Mouse (Mus musculus) small intestine, adult 2 months (tissue): ENCODE results near the gene Anxa5. TPM values are rescaled to one million over a fixed set of nuclear protein-coding genes. Genes with fewer than 3 reads are reported as not detected.
A peak's percentile ranks its signal among the peaks of the same experiment; 100 is the strongest.

Experiments used
- H3K27ac ChIP-seq: fragments of 200-500 bp; 2 replicates; pipeline ENCODE4 v1.5.1; 2012; ENCODE audit warnings: low read depth, low read length, control low read depth, inconsistent platforms; ENCODE audit not compliant: insufficient read depth
- H3K27me3 ChIP-seq: fragments of 200-500 bp; 2 replicates; pipeline ENCODE4 v1.6.1; 2012; ENCODE audit warnings: mild to moderate bottlenecking, moderate library complexity, low read length, inconsistent platforms; ENCODE audit not compliant: control insufficient read depth, insufficient read depth
- H3K36me3 ChIP-seq: fragments of 200-500 bp; 2 replicates; pipeline ENCODE4 v1.6.1; 2012; ENCODE audit warnings: mild to moderate bottlenecking, low read length, control low read depth, inconsistent platforms; ENCODE audit not compliant: control insufficient read depth, insufficient read depth
- H3K4me1 ChIP-seq: fragments of 200-500 bp; 2 replicates; pipeline ENCODE4 v1.6.1; 2012; ENCODE audit warnings: low read length, inconsistent platforms, mixed read lengths; ENCODE audit not compliant: control insufficient read depth, insufficient read depth, insufficient read length
- H3K4me3 ChIP-seq: fragments of 200-500 bp; 2 replicates; pipeline ENCODE4 v1.5.1; 2012; ENCODE audit warnings: low read depth, mild to moderate bottlenecking, control low read depth, inconsistent platforms, low read length, moderate library complexity
- CTCF ChIP-seq: fragments of 200-500 bp; IDR thresholded peaks from 2 replicates; pipeline ENCODE4 v1.5.1; 2012; ENCODE audit warnings: low read depth, mild to moderate bottlenecking, control low read depth, inconsistent platforms, low read length, moderate library complexity, mixed read lengths; ENCODE audit not compliant: insufficient replicate concordance, insufficient read length; ENCODE audit errors: extremely low read depth
- POLR2A ChIP-seq: fragments of 200-500 bp; IDR thresholded peaks from 2 replicates; pipeline ENCODE4 v1.6.1; 2012; ENCODE audit warnings: low read depth, mild to moderate bottlenecking, control low read depth, inconsistent platforms, low read length, moderate library complexity
- WGBS: fragments of 180-500 bp; shearing (Covaris S2); methylation state at CpG from one replicate; pipeline ENCODE4 v1.1.7; 2018; 5-methylcytosine and 5-hydroxymethylcytosine counted together
- polyA plus RNA-seq: library from polyadenylated mRNA; depleted of rRNA; stranded (reverse); fragments of >200 nt; gene quantifications from 2 replicates; pipeline ENCODE4 v1.2.3, GENCODE M21; 2012

The Anxa5 gene
- polyA plus RNA-seq, 1 experiment, result 122 TPM

- Histone ChIP-seq H3K4me1 (no peaks in the 10 kb centered on the region), H3K4me3 (no peak overlapping the region), H3K27ac (no peak overlapping the region), H3K36me3 (no peaks in the 10 kb centered on the region), H3K27me3 (no peaks in the 10 kb centered on the region)
- WGBS, result 8% methylated on average over 6 of the region's 6 CpGs
- TF ChIP-seq CTCF, result peak; percentile 94
- no peak for TF ChIP-seq POLR2A
Observed at GRCm38 (mm10) chr3:36495436-36495835, 19.7 kb upstream of the Anxa5 start.

DNA sequence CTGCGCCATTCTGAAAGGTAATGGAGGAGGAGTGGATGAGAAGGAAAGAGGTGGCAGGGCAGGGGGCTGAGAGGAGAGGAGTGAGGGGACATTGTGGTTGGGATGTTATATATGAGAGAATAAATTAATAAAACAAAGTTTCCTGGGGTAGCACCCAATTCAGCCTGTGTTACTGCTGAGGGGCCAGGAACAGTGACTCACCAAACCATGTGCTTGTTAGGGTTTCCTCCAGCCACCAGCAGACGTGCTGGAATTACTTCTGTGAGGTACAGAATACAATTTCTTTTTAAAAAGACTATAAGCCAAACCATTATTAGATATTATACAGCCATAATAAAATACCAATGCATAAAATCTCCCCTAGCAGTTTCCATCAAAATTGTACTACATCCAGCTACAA is 18.9 kb upstream of the Anxa5 start:
- 72% methylated on average over 2 of the region's 2 CpGs for WGBS

GRCm38 (mm10) chr3:36493641-36494283 is 18.1 kb upstream of the Anxa5 start:
- TF ChIP-seq CTCF (no peak), POLR2A (no peak)
- Histone ChIP-seq H3K4me1 (no peaks in the 10 kb centered on the region), H3K27me3 (no peaks in the 10 kb centered on the region), H3K36me3 (no peaks in the 10 kb centered on the region), H3K4me3 (no peak overlapping the region), H3K27ac (no peak overlapping the region)
- 28% methylated on average over 6 of the region's 6 CpGs for whole genome bisulfite sequencing

More for the DNA sequence above, 18.9 kb upstream of the Anxa5 start:
- Histone ChIP-seq H3K4me3 (no peak overlapping the region), H3K4me1 (no peaks in the 10 kb centered on the region), H3K36me3 (no peaks in the 10 kb centered on the region), H3K27ac (no peak overlapping the region), H3K27me3 (no peaks in the 10 kb centered on the region)
- TF ChIP-seq POLR2A (no peak), CTCF (no peak)

DNA sequence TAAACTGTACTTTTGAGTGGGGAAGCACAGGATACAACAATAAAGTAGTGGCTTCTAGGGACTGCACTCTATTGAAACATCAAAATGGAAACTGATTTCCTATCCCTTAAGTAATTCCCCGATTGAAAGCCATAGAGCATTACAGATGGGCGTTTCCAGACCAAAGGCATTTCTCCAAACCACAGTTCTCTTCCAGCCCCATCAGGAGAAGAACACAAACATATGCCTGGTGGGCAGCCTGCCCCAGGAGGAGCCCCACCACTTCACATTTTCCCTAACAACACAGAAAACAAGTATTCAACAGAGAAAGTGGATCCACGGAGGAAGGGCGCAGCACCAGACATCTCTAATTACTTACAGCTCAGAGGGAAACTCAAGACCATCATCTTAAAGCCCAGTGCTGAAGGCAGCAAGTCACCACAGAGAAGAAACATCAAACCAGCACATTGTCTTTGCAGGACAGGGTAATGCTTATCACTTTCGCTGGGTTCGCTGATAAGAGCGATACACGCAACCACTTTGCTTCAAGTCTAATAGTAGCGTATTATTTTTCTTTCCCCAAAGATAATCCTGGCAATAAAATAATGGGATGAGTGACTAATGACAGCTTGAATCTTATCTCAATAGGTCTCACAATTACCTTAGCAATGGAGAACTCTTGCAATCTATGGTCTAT is 17.2 kb upstream of the Anxa5 start:
- H3K27me3 ChIP-seq, result no peaks in the 10 kb centered on the region
- no peaks in the 10 kb centered on the region for H3K4me1 ChIP-seq

DNA sequence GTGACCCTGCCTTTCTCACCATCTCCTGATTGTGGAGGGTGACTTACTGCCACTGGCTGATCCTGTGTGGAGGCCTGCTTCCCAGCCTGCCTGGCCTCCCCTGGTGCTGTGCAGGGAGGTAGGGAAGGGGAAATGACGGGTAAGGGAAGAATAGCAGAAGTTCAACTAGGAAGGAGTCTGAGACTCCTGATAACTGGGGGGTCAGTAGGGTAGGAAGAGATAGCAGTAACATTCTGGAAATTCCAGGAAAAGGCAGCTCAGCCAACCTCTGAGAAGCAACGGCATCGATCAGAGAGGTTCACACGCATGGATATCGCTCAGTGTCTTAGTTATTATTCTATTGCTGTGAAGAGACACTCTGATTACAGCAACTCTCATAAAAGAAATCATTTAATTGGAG is 15.8 kb upstream of the Anxa5 start:
- Histone ChIP-seq H3K4me1 (no peaks in the 10 kb centered on the region), H3K36me3 (no peaks in the 10 kb centered on the region), H3K4me3 (no peak overlapping the region), H3K27ac (no peak overlapping the region), H3K27me3 (no peaks in the 10 kb centered on the region)
- TF ChIP-seq CTCF (no peak), POLR2A (no peak)
- 90% methylated on average over 5 of the region's 5 CpGs for WGBS

More for the DNA sequence above, 17.2 kb upstream of the Anxa5 start:
- 44% methylated on average over 9 of the region's 9 CpGs for WGBS
- no peak overlapping the region for H3K27ac ChIP-seq
- no peak for TF ChIP-seq CTCF
- TF ChIP-seq POLR2A, result no peak
- no peaks in the 10 kb centered on the region for H3K36me3 ChIP-seq
- H3K4me3 ChIP-seq, result no peak overlapping the region

DNA sequence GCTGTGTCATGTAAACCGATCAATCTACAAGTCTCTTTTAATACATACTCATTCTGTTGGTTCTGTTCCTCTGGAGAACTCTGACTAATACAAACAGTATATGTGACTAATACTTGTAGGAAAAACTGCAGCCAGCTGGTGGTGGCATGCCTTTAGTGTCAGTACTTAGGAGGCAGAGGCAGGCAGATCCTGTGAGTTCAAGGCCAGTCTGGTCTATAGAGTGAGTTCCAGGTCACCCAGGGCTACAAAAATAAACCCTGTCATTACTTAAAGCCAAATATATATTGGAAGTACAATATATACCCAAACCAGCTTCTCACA is 13.9 kb upstream of the Anxa5 start:
- WGBS, result 84% methylated on average over 1 of the region's 1 CpGs
- Histone ChIP-seq H3K4me3 (no peak overlapping the region), H3K4me1 (no peaks in the 10 kb centered on the region), H3K27me3 (no peaks in the 10 kb centered on the region), H3K27ac (no peak overlapping the region), H3K36me3 (no peaks in the 10 kb centered on the region)
- TF ChIP-seq CTCF (no peak), POLR2A (no peak)

DNA sequence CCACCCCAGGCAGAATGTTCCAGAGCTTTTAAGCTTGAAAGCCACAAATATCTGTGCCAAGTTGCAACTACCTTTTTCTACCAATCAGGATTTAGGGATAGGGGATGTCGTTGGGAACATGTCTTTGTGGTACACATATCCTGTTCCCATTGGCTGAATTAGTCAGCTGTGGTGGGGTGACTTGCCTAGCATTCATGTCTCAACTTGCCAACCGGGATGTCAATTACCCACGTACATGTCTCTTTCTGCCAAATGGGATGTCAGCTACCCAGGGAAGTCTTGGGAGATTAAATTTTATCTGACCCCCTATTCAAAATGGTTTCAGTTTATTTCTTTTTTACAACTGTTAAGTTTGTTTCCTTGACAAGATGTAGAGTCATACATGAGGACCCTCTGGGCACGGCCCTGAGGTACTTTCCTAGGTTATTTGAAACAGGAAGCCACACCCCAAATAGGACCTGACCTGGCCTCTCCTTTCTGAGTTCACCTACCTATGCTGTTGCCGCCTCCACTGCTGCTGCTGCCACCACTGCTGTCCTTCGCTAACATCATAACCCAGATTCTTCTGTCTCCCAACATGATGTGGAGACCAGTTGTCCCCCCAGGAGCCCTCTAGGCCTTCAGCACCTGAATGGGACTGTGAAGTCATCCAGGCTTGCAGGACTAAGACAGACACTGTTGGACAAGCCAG is 13.3 kb upstream of the Anxa5 start:
- WGBS, result 74% methylated on average over 6 of the region's 6 CpGs
- Histone ChIP-seq H3K4me1 (no peaks in the 10 kb centered on the region), H3K27ac (no peak overlapping the region), H3K27me3 (no peaks in the 10 kb centered on the region), H3K36me3 (no peaks in the 10 kb centered on the region), H3K4me3 (no peak overlapping the region)
- no peak for TF ChIP-seq POLR2A
- TF ChIP-seq CTCF, result no peak
